Comparison of ENCODE assay signal across 16 mouse cellular contexts in genomic region chr2:60792506-60792905, GRCm38 (mm10).
"Had no signal": no experiment of that assay in that cellular context is flagged by ENCODE, and none has a peak within 500 bp of the region (broad histone marks: within the 10 kb centered on the region; RNA-seq: fewer than 3 reads in every experiment).

No protein-coding gene starts in this region.

- DNase-seq: retina, postnatal 1 day; right cerebral cortex, adult 18-20 months; right cerebral cortex, postnatal 14 days; right cerebral cortex, postnatal 25 days; right cerebral cortex, postnatal 4 days; spleen, adult 18-20 months; thymus, adult 18-20 months; thymus, adult 2 months; thymus, postnatal 14 days; thymus, postnatal 25 days; thymus, postnatal 36 days; thymus, postnatal 4 days had no signal

- H3K4me1 ChIP-seq: stomach, embryonic 15.5 days had no signal

- H3K4me3 ChIP-seq: neural tube, embryonic 13.5 days; neural tube, embryonic 15.5 days; stomach, embryonic 15.5 days had no signal

- H3K27me3 ChIP-seq: neural tube, embryonic 15.5 days; stomach, embryonic 15.5 days had no signal

- H3K9ac ChIP-seq: neural tube, embryonic 13.5 days; neural tube, embryonic 15.5 days; stomach, embryonic 15.5 days had no signal

- H3K4me2 ChIP-seq: neural tube, embryonic 13.5 days; neural tube, embryonic 15.5 days; stomach, embryonic 15.5 days had no signal

- H3K9me3 ChIP-seq: neural tube, embryonic 13.5 days; neural tube, embryonic 15.5 days; stomach, embryonic 15.5 days had no signal

- H3K27ac ChIP-seq: neural tube, embryonic 13.5 days; neural tube, embryonic 15.5 days; stomach, embryonic 15.5 days; stomach, postnatal 0 days had no signal

- H3K36me3 ChIP-seq: neural tube, embryonic 13.5 days; neural tube, embryonic 15.5 days had no signal
